Mouse (Mus musculus) gastrocnemius, postnatal 4 days (tissue): Measurements from ENCODE around the gene Vim. TPM values are rescaled to one million over a fixed set of nuclear protein-coding genes. Genes with fewer than 3 reads are reported as not detected.

ENCODE experiments used
- DNase-seq, 2 experiments: peaks; one replicate each; pipeline ENCODE4 v3.0.0; 2021 to 2022; ENCODE audit warnings: low spot score in 2 of 2, mixed read lengths in 2 of 2
- total RNA-seq, 2 experiments: library from RNA; stranded (reverse); gene quantifications; 2 replicates each; pipeline ENCODE4 v1.2.3; 2021

The Vim gene
- total RNA-seq, 2 experiments from 2014 or later: 1,312 to 1,441 TPM

GRCm38 (mm10) chr2:13630136-13630832, 56.6 kb downstream of the Vim start:
- no peak for DNase-seq

Other genes with a start within 250 kb of the Vim start
- under 1 TPM; 0.16 to 0.27 TPM for gene Cubn, start 82.1 kb upstream of the Vim start, total RNA-seq
- 1 to 10 TPM; 4.6 to 7.6 TPM for gene Trdmt1, start 29.3 kb upstream of the Vim start, total RNA-seq
- under 1 TPM; 0.31 to 0.39 TPM for gene St8sia6, start 220.1 kb downstream of the Vim start, total RNA-seq